Mouse (Mus musculus) kidney, embryonic 15.5 days (tissue): ENCODE data around the gene Ugcg. TPM values are rescaled to one million over a fixed set of nuclear protein-coding genes. Genes with fewer than 3 reads are reported as not detected.

Source experiments
- ATAC-seq: fragments of 200-750 bp; cut with Nextera tagmentation; replicated peaks from 2 replicates; pipeline ENCODE4 v1.8.0; 2017; ENCODE audit warnings: moderate TSS enrichment; ENCODE audit not compliant: low FRiP score
- H3K27ac ChIP-seq: fragments of 300-500 bp; sonication (generic); 2 replicates; pipeline ENCODE4 v1.5.1; 2015; ENCODE audit warnings: mild to moderate bottlenecking, inconsistent platforms
- H3K27me3 ChIP-seq: fragments of 300-500 bp; sonication (generic); 2 replicates; pipeline ENCODE4 v1.6.1; 2015; ENCODE audit warnings: inconsistent platforms
- H3K36me3 ChIP-seq: fragments of 300-500 bp; sonication (generic); 2 replicates; pipeline ENCODE4 v1.6.1; 2015; ENCODE audit warnings: inconsistent platforms
- H3K4me1 ChIP-seq: fragments of 300-500 bp; sonication (generic); 2 replicates; pipeline ENCODE4 v1.6.1; 2015; ENCODE audit warnings: inconsistent platforms
- H3K4me2 ChIP-seq: fragments of 300-500 bp; sonication (generic); 2 replicates; pipeline ENCODE4 v1.6.1; 2015; ENCODE audit warnings: moderate library complexity, mild to moderate bottlenecking, inconsistent platforms
- H3K4me3 ChIP-seq: fragments of 300-500 bp; sonication (generic); replicated peaks from 2 replicates; pipeline ENCODE4 v1.5.1; 2015; ENCODE audit warnings: mild to moderate bottlenecking, inconsistent platforms
- H3K9ac ChIP-seq: fragments of 300-500 bp; sonication (generic); 2 replicates; pipeline ENCODE4 v1.6.1; 2015; ENCODE audit warnings: mild to moderate bottlenecking, inconsistent platforms
- H3K9me3 ChIP-seq: fragments of 300-500 bp; sonication (generic); replicated peaks from 2 replicates; pipeline ENCODE4 v1.6.1; 2016; ENCODE audit warnings: inconsistent platforms
- WGBS: fragments of 180-500 bp; shearing (Covaris S2); methylation state at CpG from one replicate; pipeline ENCODE4 v1.1.7; 2015; ENCODE audit warnings: mixed read lengths; 5-methylcytosine and 5-hydroxymethylcytosine counted together
- polyA plus RNA-seq: library from polyadenylated mRNA; unstranded; fragments of >200 nt; fragmentation: Nextera tagmentation; extraction: Ambion mirVana; gene quantifications from 2 replicates; pipeline ENCODE4 v1.2.1, GENCODE M21; 2015

The Ugcg gene
- polyA plus RNA-seq, 1 experiment from 2014 or later: 8.0 TPM

DNA sequence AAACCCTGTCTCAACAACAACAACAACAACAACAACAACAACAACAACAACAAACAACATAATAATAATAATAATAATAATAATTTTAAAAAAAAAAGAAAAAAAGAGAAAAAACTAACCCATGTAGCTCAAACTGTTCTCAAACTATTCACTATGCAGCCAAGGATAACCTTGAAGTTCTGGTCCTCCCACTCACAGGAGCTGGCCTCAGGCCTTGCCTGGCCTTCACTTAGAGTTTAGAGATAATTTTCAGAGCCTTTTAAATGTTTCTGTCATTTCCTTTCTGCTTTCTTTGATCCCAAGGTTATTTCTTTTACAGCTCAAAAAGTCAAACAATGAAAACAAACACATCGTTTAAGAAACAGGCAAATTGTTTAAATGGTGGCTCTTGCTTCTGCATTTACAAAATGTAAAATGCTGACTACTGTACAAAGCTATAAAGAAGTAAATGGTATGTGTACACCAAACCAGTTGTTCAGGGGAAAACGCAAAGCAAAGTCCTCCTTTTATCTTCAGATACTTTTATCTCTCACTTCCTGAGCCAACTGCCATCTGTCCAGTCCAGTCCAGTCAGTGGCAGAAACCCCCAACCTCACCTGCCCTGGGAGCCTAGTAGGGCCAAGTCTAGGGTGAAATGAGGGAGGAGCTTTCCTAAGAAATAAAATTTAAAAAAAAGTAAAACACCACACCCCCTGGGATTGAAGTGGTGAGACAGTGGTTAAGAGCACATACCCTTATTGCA is 15.7 kb upstream of the Ugcg start:
- WGBS: 63% methylated on average over 2 of the region's 2 CpGs
- ATAC-seq: no peak
- no peak overlapping the region for H3K4me3 ChIP-seq

GRCm38 (mm10) chr4:59175003-59175402 is 14.1 kb upstream of the Ugcg start:
- H3K4me1 ChIP-seq: no peaks in the 10 kb centered on the region
- 64% methylated on average over 4 of the region's 4 CpGs for WGBS
- no peak for ATAC-seq
- H3K27me3 ChIP-seq: no peaks in the 10 kb centered on the region
- no peaks in the 10 kb centered on the region for H3K36me3 ChIP-seq
- H3K4me2 ChIP-seq: no peak overlapping the region
- no peak overlapping the region for H3K27ac ChIP-seq
- H3K9me3 ChIP-seq: no peaks in the 10 kb centered on the region
- H3K9ac ChIP-seq: no peak overlapping the region
- no peak overlapping the region for H3K4me3 ChIP-seq

More for the DNA sequence above, 15.7 kb upstream of the Ugcg start:
- Histone ChIP-seq H3K9ac (no peak overlapping the region), H3K9me3 (no peaks in the 10 kb centered on the region), H3K27me3 (no peaks in the 10 kb centered on the region), H3K36me3 (no peaks in the 10 kb centered on the region), H3K27ac (no peak overlapping the region), H3K4me2 (no peak overlapping the region), H3K4me1 (no peaks in the 10 kb centered on the region)

DNA sequence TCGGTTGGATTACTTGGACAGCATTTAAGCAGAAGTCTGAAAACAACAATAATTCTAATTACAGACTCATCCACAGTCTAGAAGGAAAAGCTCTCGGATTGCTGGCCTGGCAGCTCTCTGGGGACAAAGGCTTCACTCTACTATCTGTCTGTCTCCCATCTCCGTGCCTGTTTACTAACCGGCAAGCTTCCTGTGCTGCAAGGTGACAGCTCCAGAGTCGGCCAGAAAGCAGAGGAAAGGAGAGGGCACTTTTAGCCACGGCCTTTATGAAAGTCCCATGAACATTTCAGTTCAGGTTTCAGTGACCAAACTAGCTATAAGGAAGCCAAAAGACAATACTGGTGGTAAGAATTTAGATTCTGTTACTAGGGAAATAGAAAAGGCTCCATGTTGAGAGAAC is 13.1 kb upstream of the Ugcg start:
- Histone ChIP-seq H3K9me3 (no peaks in the 10 kb centered on the region), H3K27ac (no peak overlapping the region), H3K4me2 (no peak overlapping the region), H3K4me3 (no peak overlapping the region), H3K4me1 (no peaks in the 10 kb centered on the region), H3K9ac (no peak overlapping the region), H3K36me3 (no peaks in the 10 kb centered on the region), H3K27me3 (no peaks in the 10 kb centered on the region)
- WGBS: 40% methylated on average over 6 of the region's 6 CpGs
- no peak for ATAC-seq

- Histone ChIP-seq H3K27me3 (no peaks in the 10 kb centered on the region), H3K9me3 (no peaks in the 10 kb centered on the region), H3K4me3 (no peak overlapping the region), H3K4me1 (0 out of 2 replicates have a peak, but pooled peaks cover 4% of the 10 kb centered on the region), H3K27ac (no peak overlapping the region), H3K36me3 (no peaks in the 10 kb centered on the region), H3K9ac (no peak overlapping the region), H3K4me2 (no peak overlapping the region)
- ATAC-seq: no peak
- 88% methylated on average over 2 of the region's 2 CpGs for WGBS
Observed at GRCm38 (mm10) chr4:59177566-59177965, 11.5 kb upstream of the Ugcg start.

DNA sequence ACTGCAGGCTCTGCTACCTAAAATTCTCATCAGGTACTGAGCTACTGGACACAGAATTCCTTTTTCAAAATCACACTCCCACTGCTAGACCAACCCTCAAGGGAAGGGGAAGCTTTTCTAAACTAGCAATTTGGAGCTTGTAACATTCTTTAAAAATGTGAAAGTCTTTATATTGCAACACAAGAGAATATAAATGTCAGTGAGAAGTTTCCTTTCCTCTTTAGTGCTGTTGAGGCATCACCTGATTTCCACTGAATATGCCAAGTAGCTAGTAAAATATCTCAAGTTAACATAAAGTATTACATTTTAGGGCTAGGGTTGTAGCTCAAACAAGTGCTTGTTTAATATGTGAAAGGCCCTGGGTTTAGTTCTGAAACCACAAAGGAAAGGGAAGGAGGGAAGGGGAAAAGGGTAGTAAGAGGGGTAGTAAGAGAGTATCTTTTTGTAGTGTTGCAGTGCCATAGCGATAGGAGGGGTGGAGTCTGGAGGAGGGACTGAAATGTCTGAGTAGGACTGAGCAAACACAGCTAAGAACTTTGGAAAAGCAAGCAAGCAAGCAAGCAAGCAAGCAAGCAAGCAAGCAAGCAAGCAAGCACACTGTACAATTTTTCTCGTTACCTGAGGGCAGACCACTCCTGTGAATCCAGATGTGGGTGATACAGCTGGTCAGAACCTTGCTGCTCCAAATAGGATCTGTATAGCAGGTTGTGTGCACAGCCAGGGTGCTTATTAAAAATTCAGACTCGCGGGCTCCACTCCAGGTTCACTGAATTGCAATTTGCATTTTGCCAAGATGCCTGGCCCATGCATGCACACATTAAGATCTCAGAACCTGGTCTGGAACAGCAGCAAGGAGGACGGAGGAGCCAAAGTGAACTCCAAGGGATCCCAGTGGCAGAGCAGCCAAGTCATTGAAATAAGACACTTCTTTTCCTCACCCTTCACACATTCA is 7.5 kb upstream of the Ugcg start:
- Histone ChIP-seq H3K4me2 (no peak overlapping the region), H3K9me3 (no peaks in the 10 kb centered on the region), H3K27ac (no peak overlapping the region), H3K9ac (no peak overlapping the region), H3K27me3 (no peaks in the 10 kb centered on the region), H3K4me1 (0 out of 2 replicates have a peak, but pooled peaks cover 4% of the 10 kb centered on the region), H3K36me3 (no peaks in the 10 kb centered on the region), H3K4me3 (no peak overlapping the region)
- 44% methylated on average over 5 of the region's 5 CpGs for WGBS
- no peak for ATAC-seq

DNA sequence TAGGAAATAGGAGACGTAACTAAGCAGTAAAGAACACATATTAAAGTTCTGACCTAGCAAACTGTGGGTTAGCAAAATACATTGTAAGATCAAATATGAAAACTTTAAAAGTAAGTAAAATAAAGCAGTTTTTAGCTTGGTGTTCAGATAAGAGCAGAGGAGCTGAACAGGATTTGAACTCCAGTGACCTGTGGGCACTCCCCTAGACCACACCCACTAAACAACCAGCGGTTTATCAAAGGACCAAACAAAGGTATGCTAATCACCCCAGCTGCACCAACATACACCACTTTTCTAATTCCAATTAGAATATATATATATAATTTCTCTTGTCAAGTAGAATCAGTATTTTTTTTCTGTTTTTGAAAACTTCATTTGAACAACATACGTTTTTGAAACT is 3.4 kb upstream of the Ugcg start:
- no peaks in the 10 kb centered on the region for H3K9me3 ChIP-seq
- no peaks in the 10 kb centered on the region for H3K36me3 ChIP-seq
- no peak overlapping the region for H3K9ac ChIP-seq
- no peak overlapping the region for H3K4me3 ChIP-seq
- no peaks in the 10 kb centered on the region for H3K27me3 ChIP-seq
- H3K4me1 ChIP-seq: peaks cover 12% of the 10 kb centered on the region
- H3K4me2 ChIP-seq: no peak overlapping the region
- no peak for ATAC-seq
- H3K27ac ChIP-seq: no peak overlapping the region
- WGBS: 58% methylated on average over 3 of the region's 3 CpGs

DNA sequence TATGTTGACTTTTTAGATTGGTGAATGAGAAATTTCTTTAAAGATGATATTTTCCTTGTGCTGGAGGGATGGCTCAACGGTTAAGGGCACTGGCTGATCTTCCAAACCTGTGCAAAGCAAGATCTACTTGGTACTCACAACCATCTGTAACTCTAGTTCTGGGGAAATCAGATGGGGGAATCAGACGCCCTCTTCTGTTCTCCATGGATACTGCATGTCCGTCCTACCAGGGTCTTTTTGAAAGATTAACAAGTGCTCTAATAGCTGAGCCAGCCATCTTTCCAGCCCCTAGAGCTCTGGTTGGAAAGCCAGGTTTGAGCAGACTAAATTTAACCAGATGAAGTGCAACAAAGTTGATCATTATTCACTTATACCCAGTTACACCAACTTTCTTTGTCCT is 1.8 kb upstream of the Ugcg start:
- H3K9ac ChIP-seq: no peak overlapping the region
- H3K4me3 ChIP-seq: no peak overlapping the region
- no peak overlapping the region for H3K4me2 ChIP-seq
- H3K27ac ChIP-seq: no peak overlapping the region
- no peak for ATAC-seq
- 0 out of 2 replicates have a peak, but pooled peaks cover 3% of the 10 kb centered on the region for H3K36me3 ChIP-seq
- no peaks in the 10 kb centered on the region for H3K27me3 ChIP-seq
- peaks cover 11% of the 10 kb centered on the region for H3K4me1 ChIP-seq
- WGBS: 29% methylated on average over 3 of the region's 3 CpGs
- no peaks in the 10 kb centered on the region for H3K9me3 ChIP-seq

- Histone ChIP-seq H3K4me1 (peaks cover 11% of the 10 kb centered on the region), H3K36me3 (0 out of 2 replicates have a peak, but pooled peaks cover 3% of the 10 kb centered on the region), H3K9me3 (no peaks in the 10 kb centered on the region), H3K9ac (peak overlapping the region; percentile 93), H3K4me3 (peak overlapping the region; percentile 92), H3K27me3 (no peaks in the 10 kb centered on the region), H3K4me2 (peak overlapping the region; percentile 78), H3K27ac (peak overlapping the region; percentile 94)
- no peak for ATAC-seq
- WGBS: 30% methylated on average over 4 of the region's 4 CpGs
Observed at GRCm38 (mm10) chr4:59188474-59188801, 619 bp upstream of the Ugcg start.

DNA sequence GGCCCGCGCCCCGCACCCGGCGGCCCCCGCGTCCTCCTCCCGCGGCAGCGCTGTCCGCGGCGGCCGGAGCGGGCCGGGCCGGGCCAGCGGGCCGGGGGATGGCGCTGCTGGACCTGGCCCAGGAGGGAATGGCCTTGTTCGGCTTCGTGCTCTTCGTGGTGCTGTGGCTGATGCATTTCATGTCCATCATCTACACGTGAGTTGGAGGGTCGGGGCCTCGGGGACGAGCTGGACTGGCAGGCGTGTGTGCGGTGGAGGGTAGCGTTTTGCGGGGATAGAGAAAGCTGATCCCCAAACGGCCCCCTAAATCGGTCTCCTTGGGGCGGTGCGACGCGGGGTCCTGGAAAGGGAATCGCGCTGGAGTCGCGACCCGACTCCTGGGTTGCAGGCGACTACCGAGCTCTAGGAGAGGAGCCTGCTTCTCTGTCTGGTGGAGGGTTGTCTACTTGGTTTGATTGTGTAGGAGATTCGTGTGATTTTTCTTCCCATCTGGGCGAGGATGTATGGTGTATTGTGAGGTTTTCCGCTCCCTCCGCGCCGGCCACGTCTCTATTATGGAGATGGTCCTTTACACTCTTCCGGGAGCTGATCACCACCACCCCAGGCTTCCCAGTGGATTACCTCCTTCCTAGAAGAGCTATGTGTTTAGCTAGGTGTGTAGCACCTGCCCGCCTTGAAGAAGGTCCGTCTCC is 635 bp downstream of the Ugcg start:
- H3K27ac ChIP-seq: peak overlapping the region; percentile 94
- WGBS: under 1% methylated on average over 52 of the region's 54 CpGs
- H3K9ac ChIP-seq: peak overlapping the region; percentile 93
- H3K4me2 ChIP-seq: peak overlapping the region; percentile 78
- H3K27me3 ChIP-seq: no peaks in the 10 kb centered on the region
- peaks cover 11% of the 10 kb centered on the region for H3K4me1 ChIP-seq
- peak; percentile 52 for ATAC-seq
- H3K9me3 ChIP-seq: no peaks in the 10 kb centered on the region
- H3K36me3 ChIP-seq: 0 out of 2 replicates have a peak, but pooled peaks cover 3% of the 10 kb centered on the region
- peak overlapping the region; percentile 92 for H3K4me3 ChIP-seq

- H3K27me3 ChIP-seq: no peaks in the 10 kb centered on the region
- H3K4me2 ChIP-seq: peak overlapping the region; percentile 78
- 58% methylated on average over 7 of the region's 7 CpGs for WGBS
- H3K9me3 ChIP-seq: no peaks in the 10 kb centered on the region
- H3K36me3 ChIP-seq: 0 out of 2 replicates have a peak, but pooled peaks cover 3% of the 10 kb centered on the region
- H3K9ac ChIP-seq: no peak overlapping the region
- H3K27ac ChIP-seq: no peak overlapping the region
- peaks cover 16% of the 10 kb centered on the region for H3K4me1 ChIP-seq
- no peak for ATAC-seq
- peak overlapping the region; percentile 92 for H3K4me3 ChIP-seq
Observed at GRCm38 (mm10) chr4:59190650-59191424, 1.8 kb downstream of the Ugcg start.

DNA sequence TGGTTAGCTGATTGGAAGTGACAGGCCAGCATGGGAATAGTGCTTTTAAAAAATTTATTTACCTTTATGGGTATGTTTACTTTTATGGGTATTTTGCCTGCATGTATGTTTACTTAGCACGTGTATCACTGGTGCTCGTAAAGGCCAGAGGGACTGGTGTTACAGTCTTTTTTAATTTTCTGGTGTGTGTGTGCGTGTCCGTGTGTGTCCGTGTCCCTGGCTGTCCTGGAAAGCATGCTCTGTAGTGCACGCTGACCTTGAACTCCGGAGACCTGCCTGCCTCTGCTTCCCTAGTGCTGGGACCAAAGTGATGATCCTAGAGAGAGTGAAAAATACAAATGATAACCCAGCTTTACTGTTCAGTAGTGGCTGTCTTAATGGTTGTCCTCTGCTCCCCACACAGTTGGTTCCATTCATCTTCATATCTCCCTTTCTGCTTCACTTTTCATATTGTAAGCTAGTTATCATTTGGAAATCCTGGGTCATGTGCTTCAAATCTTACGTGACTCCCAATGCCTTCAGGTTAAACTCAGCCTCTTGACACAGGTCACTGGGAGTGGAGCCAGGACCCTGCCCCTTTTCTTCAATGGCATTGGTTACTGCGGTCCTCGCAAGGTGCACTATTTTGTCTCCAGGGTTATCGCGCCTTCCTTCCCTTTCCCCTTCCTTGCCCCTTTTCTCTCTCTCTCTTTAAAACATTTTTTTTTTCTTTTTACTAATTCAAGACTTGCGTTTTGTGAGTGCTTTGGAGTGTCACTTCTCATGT is 5.9 kb downstream of the Ugcg start:
- WGBS: 88% methylated on average over 13 of the region's 13 CpGs
- peaks cover 36% of the 10 kb centered on the region for H3K4me1 ChIP-seq
- H3K4me3 ChIP-seq: no peak overlapping the region
- no peaks in the 10 kb centered on the region for H3K9me3 ChIP-seq
- H3K4me2 ChIP-seq: no peak overlapping the region
- H3K27me3 ChIP-seq: no peaks in the 10 kb centered on the region
- no peak overlapping the region for H3K9ac ChIP-seq
- no peak overlapping the region for H3K27ac ChIP-seq
- H3K36me3 ChIP-seq: 0 out of 2 replicates have a peak, but pooled peaks cover 3% of the 10 kb centered on the region
- no peak for ATAC-seq
